Mouse (Mus musculus): Measurements from ENCODE around the gene Lhfpl2. TPM values are rescaled to one million over a fixed set of nuclear protein-coding genes. Genes with fewer than 3 reads are reported as not detected.
A peak's percentile ranks its signal among the peaks of the same experiment; 100 is the strongest.

Gene Lhfpl2
- polyA plus RNA-seq, 1 experiment from 2014 or later: 23.4 TPM

GRCm38 (mm10) chr13:94139713-94140445, 82.3 kb downstream of the Lhfpl2 start:
- H3K36me3 ChIP-seq (ENCODE audit: control insufficient read depth, insufficient read depth): no peaks in the 10 kb centered on the region
- no peak for ATAC-seq (replicated peaks; ENCODE audit: extremely low read depth, insufficient read depth, low FRiP score)
- peak overlapping the region; percentile 49 for H3K27ac ChIP-seq (ENCODE audit: low read length)
- H3K9ac ChIP-seq (ENCODE audit: low read length): no peak overlapping the region
- H3K27me3 ChIP-seq (ENCODE audit: control insufficient read depth, insufficient read depth, low read length): no peaks in the 10 kb centered on the region
- H3K9me3 ChIP-seq (replicated peaks; ENCODE audit: control insufficient read depth, low read length): no peaks in the 10 kb centered on the region
- H3K4me3 ChIP-seq (ENCODE audit: low read length): no peak overlapping the region
- peaks cover 55% of the 10 kb centered on the region for H3K4me1 ChIP-seq (ENCODE audit: control insufficient read depth, insufficient read depth, low read length)
- 49% methylated on average over 14 of the region's 14 CpGs for WGBS
- no peak overlapping the region for H3K4me2 ChIP-seq (ENCODE audit: low read depth, low read length)

- ATAC-seq (replicated peaks; ENCODE audit: extremely low read depth, insufficient read depth, low FRiP score): no peak
- Histone ChIP-seq H3K27ac (ENCODE audit: low read length) (peak overlapping the region; percentile 47), H3K9me3 (replicated peaks; ENCODE audit: control insufficient read depth, low read length) (no peaks in the 10 kb centered on the region), H3K27me3 (ENCODE audit: control insufficient read depth, insufficient read depth, low read length) (no peaks in the 10 kb centered on the region), H3K9ac (ENCODE audit: low read length) (no peak overlapping the region), H3K4me1 (ENCODE audit: control insufficient read depth, insufficient read depth, low read length) (peaks cover 50% of the 10 kb centered on the region), H3K36me3 (ENCODE audit: control insufficient read depth, insufficient read depth) (no peaks in the 10 kb centered on the region), H3K4me3 (ENCODE audit: low read length) (no peak overlapping the region), H3K4me2 (ENCODE audit: low read depth, low read length) (no peak overlapping the region)
- 70% methylated on average over 4 of the region's 4 CpGs for WGBS
Observed at GRCm38 (mm10) chr13:94140446-94140845, 82.8 kb downstream of the Lhfpl2 start.

DNA sequence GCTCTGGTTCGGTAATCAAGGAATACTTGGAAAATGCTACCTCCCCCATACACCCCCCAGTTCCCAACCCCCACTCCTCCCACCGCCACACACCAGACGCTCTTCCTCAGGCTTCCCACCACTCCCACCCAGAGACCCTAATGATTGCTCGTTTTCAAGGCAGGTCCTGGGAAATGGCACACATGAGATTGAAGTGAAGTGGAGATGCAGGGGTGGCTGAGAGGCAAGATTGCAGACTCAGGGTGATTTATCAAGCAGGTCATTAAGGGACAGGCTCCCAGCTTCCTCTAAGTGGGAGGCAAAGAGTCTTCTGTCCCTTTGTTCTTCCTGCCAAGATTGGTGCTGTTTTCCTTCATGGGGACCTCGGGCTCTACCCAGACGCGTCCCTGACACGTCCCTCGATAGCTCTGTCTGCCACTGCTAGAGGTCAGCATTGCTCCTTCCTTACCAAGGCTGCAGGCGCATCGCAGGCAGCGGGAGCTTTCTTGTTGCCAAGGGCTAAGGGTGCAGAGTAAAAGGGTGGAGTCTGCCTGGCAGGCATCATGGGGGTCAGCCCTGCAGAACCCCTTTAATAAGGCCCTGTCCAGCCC, 85.6 kb downstream of the Lhfpl2 start:
- 18% methylated on average over 12 of the region's 12 CpGs for WGBS
- H3K27me3 ChIP-seq (ENCODE audit: control insufficient read depth, insufficient read depth, low read length): no peaks in the 10 kb centered on the region
- peak; percentile 42; the same call in 1 of the 2 replicates for ATAC-seq (replicated peaks; ENCODE audit: extremely low read depth, insufficient read depth, low FRiP score)
- H3K4me2 ChIP-seq (ENCODE audit: low read depth, low read length): no peak overlapping the region
- H3K9ac ChIP-seq (ENCODE audit: low read length): no peak overlapping the region
- H3K27ac ChIP-seq (ENCODE audit: low read length): no peak overlapping the region
- no peaks in the 10 kb centered on the region for H3K36me3 ChIP-seq (ENCODE audit: control insufficient read depth, insufficient read depth)
- H3K9me3 ChIP-seq (replicated peaks; ENCODE audit: control insufficient read depth, low read length): no peaks in the 10 kb centered on the region
- no peak overlapping the region for H3K4me3 ChIP-seq (ENCODE audit: low read length)
- peaks cover 46% of the 10 kb centered on the region for H3K4me1 ChIP-seq (ENCODE audit: control insufficient read depth, insufficient read depth, low read length)

DNA sequence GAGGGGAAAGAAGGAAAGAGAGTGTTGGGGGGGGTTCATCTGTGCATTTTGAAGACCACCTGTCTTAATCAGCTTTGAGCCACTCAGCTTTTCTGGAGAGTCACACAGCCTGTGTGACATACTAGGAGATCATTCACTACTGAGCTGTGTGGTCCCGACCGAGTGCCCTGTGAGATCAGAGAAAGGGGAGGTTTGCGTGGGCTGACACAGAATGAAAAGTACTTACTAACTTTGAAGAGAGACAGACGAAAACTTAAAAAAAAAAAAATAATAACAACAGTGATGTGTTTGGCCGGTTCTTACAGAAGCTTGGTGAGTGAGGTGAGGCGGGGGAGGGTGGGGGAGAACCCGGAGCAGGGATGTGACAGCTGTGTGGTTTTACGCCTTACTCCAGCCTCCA, 86.9 kb downstream of the Lhfpl2 start:
- peaks cover 41% of the 10 kb centered on the region for H3K4me1 ChIP-seq (ENCODE audit: control insufficient read depth, insufficient read depth, low read length)
- no peak for ATAC-seq (replicated peaks; ENCODE audit: extremely low read depth, insufficient read depth, low FRiP score)
- WGBS: 76% methylated on average over 8 of the region's 8 CpGs
- H3K4me3 ChIP-seq (ENCODE audit: low read length): no peak overlapping the region
- H3K9ac ChIP-seq (ENCODE audit: low read length): no peak overlapping the region
- H3K27me3 ChIP-seq (ENCODE audit: control insufficient read depth, insufficient read depth, low read length): no peaks in the 10 kb centered on the region
- H3K27ac ChIP-seq (ENCODE audit: low read length): no peak overlapping the region
- H3K36me3 ChIP-seq (ENCODE audit: control insufficient read depth, insufficient read depth): no peaks in the 10 kb centered on the region
- H3K4me2 ChIP-seq (ENCODE audit: low read depth, low read length): no peak overlapping the region
- no peaks in the 10 kb centered on the region for H3K9me3 ChIP-seq (replicated peaks; ENCODE audit: control insufficient read depth, low read length)

DNA sequence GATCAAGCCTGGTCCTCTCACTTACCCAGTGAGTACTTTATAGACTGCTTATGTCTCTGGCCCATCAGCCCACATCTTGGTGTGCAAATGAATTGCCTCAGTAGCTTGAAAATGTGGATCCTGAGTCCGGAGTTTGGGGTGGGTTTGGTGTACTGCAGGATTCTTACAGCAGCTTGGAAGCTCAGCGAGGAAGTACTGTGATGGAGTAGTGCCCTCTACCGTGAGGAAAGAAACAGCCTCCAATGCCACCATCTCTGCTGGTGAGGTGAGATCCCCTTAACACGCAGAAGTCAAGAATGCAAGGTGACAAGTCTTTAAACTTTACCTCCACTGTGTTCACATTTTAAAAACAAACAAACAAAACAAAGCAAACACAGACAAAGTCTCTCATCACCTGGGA, 89.7 kb downstream of the Lhfpl2 start:
- WGBS: 40% methylated on average over 4 of the region's 4 CpGs

DNA sequence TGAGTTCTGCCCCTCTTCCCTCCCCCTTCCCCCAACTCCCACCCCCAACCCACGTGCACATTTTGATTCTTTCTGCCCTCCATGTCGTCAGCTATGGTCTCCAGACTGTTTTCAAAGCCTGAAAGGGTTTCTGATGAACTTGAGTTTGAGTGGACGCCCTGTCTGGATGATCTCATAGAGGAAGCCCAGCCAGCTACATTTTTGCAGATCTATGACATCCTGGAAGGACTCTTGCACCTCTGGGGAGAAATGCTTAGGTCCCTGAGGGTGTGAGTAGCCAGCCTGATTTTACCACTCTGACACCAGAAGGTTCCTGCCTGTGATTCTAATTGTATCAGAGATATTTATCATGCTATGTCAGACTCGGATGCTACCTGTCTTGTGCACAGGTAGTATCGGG, 91.4 kb downstream of the Lhfpl2 start:
- peaks cover 6% of the 10 kb centered on the region; the same call in 1 of the 2 replicates for H3K4me1 ChIP-seq (ENCODE audit: control insufficient read depth, insufficient read depth, low read length)
- no peak overlapping the region for H3K9ac ChIP-seq (ENCODE audit: low read length)
- H3K9me3 ChIP-seq (replicated peaks; ENCODE audit: control insufficient read depth, low read length): no peaks in the 10 kb centered on the region
- no peaks in the 10 kb centered on the region for H3K27me3 ChIP-seq (ENCODE audit: control insufficient read depth, insufficient read depth, low read length)
- H3K4me3 ChIP-seq (ENCODE audit: low read length): no peak overlapping the region
- ATAC-seq (replicated peaks; ENCODE audit: extremely low read depth, insufficient read depth, low FRiP score): no peak
- no peak overlapping the region for H3K4me2 ChIP-seq (ENCODE audit: low read depth, low read length)
- no peaks in the 10 kb centered on the region for H3K36me3 ChIP-seq (ENCODE audit: control insufficient read depth, insufficient read depth)
- no peak overlapping the region for H3K27ac ChIP-seq (ENCODE audit: low read length)
- WGBS: 53% methylated on average over 5 of the region's 5 CpGs

More for the DNA sequence above, 89.7 kb downstream of the Lhfpl2 start:
- Histone ChIP-seq H3K9ac (ENCODE audit: low read length) (no peak overlapping the region), H3K4me2 (ENCODE audit: low read depth, low read length) (no peak overlapping the region), H3K9me3 (replicated peaks; ENCODE audit: control insufficient read depth, low read length) (no peaks in the 10 kb centered on the region), H3K4me1 (ENCODE audit: control insufficient read depth, insufficient read depth, low read length) (peaks cover 17% of the 10 kb centered on the region), H3K27me3 (ENCODE audit: control insufficient read depth, insufficient read depth, low read length) (no peaks in the 10 kb centered on the region), H3K36me3 (ENCODE audit: control insufficient read depth, insufficient read depth) (no peaks in the 10 kb centered on the region), H3K27ac (ENCODE audit: low read length) (no peak overlapping the region), H3K4me3 (ENCODE audit: low read length) (no peak overlapping the region)
- ATAC-seq (replicated peaks; ENCODE audit: extremely low read depth, insufficient read depth, low FRiP score): no peak

DNA sequence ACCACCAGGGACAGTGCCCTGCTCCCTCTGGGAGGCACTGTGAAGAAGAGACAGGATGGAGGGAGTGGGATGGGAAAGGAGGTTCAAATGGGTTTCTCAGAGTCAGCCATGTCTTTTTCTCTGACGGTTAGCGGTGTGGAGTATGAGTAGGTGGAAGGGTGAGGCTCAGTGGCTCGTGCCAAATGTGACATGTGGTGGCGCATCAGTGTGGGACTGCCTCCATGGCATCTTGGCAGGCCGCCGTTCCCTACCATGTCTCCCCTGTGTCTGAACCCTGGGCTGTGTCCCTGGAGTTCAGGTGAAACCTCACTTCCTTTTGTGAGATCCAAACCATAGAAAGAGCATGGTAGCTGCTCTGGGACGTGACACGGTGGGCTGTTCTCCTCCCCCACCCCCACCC, 92.2 kb downstream of the Lhfpl2 start:
- H3K9me3 ChIP-seq (replicated peaks; ENCODE audit: control insufficient read depth, low read length): no peaks in the 10 kb centered on the region
- H3K4me3 ChIP-seq (ENCODE audit: low read length): no peak overlapping the region
- WGBS: 92% methylated on average over 8 of the region's 8 CpGs
- H3K4me1 ChIP-seq (ENCODE audit: control insufficient read depth, insufficient read depth, low read length): 0 out of 2 replicates have a peak, but pooled peaks cover under 1% of the 10 kb centered on the region
- H3K27me3 ChIP-seq (ENCODE audit: control insufficient read depth, insufficient read depth, low read length): no peaks in the 10 kb centered on the region
- ATAC-seq (replicated peaks; ENCODE audit: extremely low read depth, insufficient read depth, low FRiP score): no peak
- H3K27ac ChIP-seq (ENCODE audit: low read length): no peak overlapping the region
- no peak overlapping the region for H3K9ac ChIP-seq (ENCODE audit: low read length)
- no peak overlapping the region for H3K4me2 ChIP-seq (ENCODE audit: low read depth, low read length)
- no peaks in the 10 kb centered on the region for H3K36me3 ChIP-seq (ENCODE audit: control insufficient read depth, insufficient read depth)

DNA sequence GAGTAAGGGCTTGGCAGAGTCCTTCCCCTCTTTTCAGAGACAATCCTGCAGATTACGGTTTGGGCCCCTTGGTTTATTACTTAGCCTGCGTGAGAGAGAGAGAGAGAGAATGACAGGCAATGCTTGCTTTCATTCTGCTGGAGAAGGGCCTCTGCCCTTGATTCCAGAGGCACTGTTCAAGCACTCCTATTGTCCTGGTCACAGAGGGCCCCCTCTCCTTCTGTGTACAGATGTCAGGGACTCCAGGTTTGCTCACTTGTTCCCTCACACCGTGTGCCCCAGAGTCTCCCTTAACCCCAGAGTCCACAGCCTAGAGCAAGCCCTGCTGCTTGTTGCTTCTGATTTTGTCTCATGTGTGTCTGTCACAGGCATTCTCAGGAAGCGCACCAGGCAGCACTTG, 93.7 kb downstream of the Lhfpl2 start:
- H3K36me3 ChIP-seq (ENCODE audit: control insufficient read depth, insufficient read depth): no peaks in the 10 kb centered on the region
- no peaks in the 10 kb centered on the region for H3K27me3 ChIP-seq (ENCODE audit: control insufficient read depth, insufficient read depth, low read length)
- H3K9ac ChIP-seq (ENCODE audit: low read length): no peak overlapping the region
- no peak overlapping the region for H3K4me3 ChIP-seq (ENCODE audit: low read length)
- H3K9me3 ChIP-seq (replicated peaks; ENCODE audit: control insufficient read depth, low read length): no peaks in the 10 kb centered on the region
- no peak overlapping the region for H3K4me2 ChIP-seq (ENCODE audit: low read depth, low read length)
- WGBS: 65% methylated on average over 4 of the region's 4 CpGs
- H3K4me1 ChIP-seq (ENCODE audit: control insufficient read depth, insufficient read depth, low read length): peaks cover 3% of the 10 kb centered on the region; the same call in 1 of the 2 replicates
- no peak for ATAC-seq (replicated peaks; ENCODE audit: extremely low read depth, insufficient read depth, low FRiP score)
- H3K27ac ChIP-seq (ENCODE audit: low read length): no peak overlapping the region

GRCm38 (mm10) chr13:94152836-94153235, 95.2 kb downstream of the Lhfpl2 start:
- Histone ChIP-seq H3K9me3 (replicated peaks; ENCODE audit: control insufficient read depth, low read length) (peaks cover 2% of the 10 kb centered on the region; the same call in 1 of the 2 replicates), H3K9ac (ENCODE audit: low read length) (no peak overlapping the region), H3K4me3 (ENCODE audit: low read length) (no peak overlapping the region), H3K36me3 (ENCODE audit: control insufficient read depth, insufficient read depth) (no peaks in the 10 kb centered on the region), H3K27me3 (ENCODE audit: control insufficient read depth, insufficient read depth, low read length) (no peaks in the 10 kb centered on the region), H3K4me1 (ENCODE audit: control insufficient read depth, insufficient read depth, low read length) (peaks cover 3% of the 10 kb centered on the region; the same call in 1 of the 2 replicates), H3K27ac (ENCODE audit: low read length) (no peak overlapping the region), H3K4me2 (ENCODE audit: low read depth, low read length) (no peak overlapping the region)
- WGBS: 89% methylated on average over 10 of the region's 10 CpGs
- ATAC-seq (replicated peaks; ENCODE audit: extremely low read depth, insufficient read depth, low FRiP score): no peak

Measured in heart, embryonic 16.5 days (tissue).